Mouse (Mus musculus) MEL (cell line): ENCODE data around the gene Asb12. TPM values are rescaled to one million over a fixed set of nuclear protein-coding genes. Genes with fewer than 3 reads are reported as not detected.

Source experiments
- DNase-seq: peaks from one replicate; pipeline ENCODE4 v3.0.0; 2011; ENCODE audit warnings: low read depth, low spot score
- H3K27ac ChIP-seq: 2 replicates; pipeline ENCODE4 v1.5.1; 2012; ENCODE audit warnings: low read depth, mild to moderate bottlenecking, control low read depth, low read length, moderate library complexity; ENCODE audit not compliant: control insufficient read depth
- H3K27me3 ChIP-seq, 2 experiments: fragments of 150-350 bp in 1 of 2; sonication (generic) in 1 of 2; 2 replicates each; pipeline ENCODE4 v1.6.1; 2012; ENCODE audit warnings: low read length in 2 of 2, mild to moderate bottlenecking in 2 of 2, improper control_type of control experiment in 1 of 2, moderate library complexity in 1 of 2; ENCODE audit not compliant: insufficient read depth in 2 of 2, control insufficient read depth in 1 of 2
- H3K36me3 ChIP-seq, 2 experiments: 2 replicates each; pipeline ENCODE4 v1.6.1; 2012 to 2014; ENCODE audit warnings: low read length in 2 of 2, improper control_type of control experiment in 1 of 2, inconsistent platforms in 1 of 2, mild to moderate bottlenecking in 1 of 2; ENCODE audit not compliant: insufficient read depth in 2 of 2, control insufficient read depth in 1 of 2
- H3K4me1 ChIP-seq, 2 experiments: fragments of 150-350 bp in 1 of 2; sonication (generic) in 1 of 2; 2 replicates each; pipeline ENCODE4 v1.6.1; 2012; ENCODE audit warnings: low read length in 2 of 2, improper control_type of control experiment in 1 of 2, mild to moderate bottlenecking in 1 of 2; ENCODE audit not compliant: insufficient read depth in 2 of 2, control insufficient read depth in 1 of 2
- H3K4me3 ChIP-seq, 2 experiments: fragments of 150-350 bp in 1 of 2; sonication (generic) in 1 of 2; 2 replicates each; pipeline ENCODE4 v1.5.1; 2012; ENCODE audit warnings: low read depth in 2 of 2, low read length in 2 of 2, mild to moderate bottlenecking in 2 of 2, moderate library complexity in 2 of 2, control low read depth in 1 of 2, improper control_type of control experiment in 1 of 2; ENCODE audit not compliant: control insufficient read depth in 1 of 2, insufficient read depth in 1 of 2
- H3K79me2 ChIP-seq: 2 replicates; pipeline ENCODE4 v1.6.1; 2012; ENCODE audit warnings: mild to moderate bottlenecking, low read length, moderate library complexity; ENCODE audit not compliant: control insufficient read depth, poor library complexity, insufficient read depth
- H3K9ac ChIP-seq: 2 replicates; pipeline ENCODE4 v1.6.1; 2012; ENCODE audit warnings: low read depth, mild to moderate bottlenecking, control low read depth, low read length, moderate library complexity; ENCODE audit not compliant: control insufficient read depth, poor library complexity, severe bottlenecking
- H3K9me3 ChIP-seq: fragments of 150-350 bp; sonication (generic); replicated peaks from 2 replicates; pipeline ENCODE4 v1.6.1; 2012; ENCODE audit warnings: mild to moderate bottlenecking, low read length, improper control_type of control experiment, moderate library complexity; ENCODE audit not compliant: insufficient read depth
- CHD1 ChIP-seq: IDR thresholded peaks from 2 replicates; pipeline ENCODE4 v1.6.1; 2012; ENCODE audit warnings: low read depth, mild to moderate bottlenecking, inconsistent platforms, low read length, improper control_type of control experiment
- CTCF ChIP-seq, 3 experiments: IDR thresholded peaks in 2 of 3; conservative IDR thresholded peaks in 1 of 3; 2 replicates each; pipeline ENCODE4 v1.5.1; 2011 to 2012; ENCODE audit warnings: low read length in 3 of 3, low read depth in 2 of 3, mild to moderate bottlenecking in 2 of 3, improper control_type of control experiment in 1 of 3, inconsistent platforms in 1 of 3, mixed read lengths in 1 of 3, moderate library complexity in 1 of 3; ENCODE audit not compliant: control insufficient read depth in 1 of 3, insufficient read depth in 1 of 3, poor library complexity in 1 of 3, severe bottlenecking in 1 of 3
- ELF1 ChIP-seq: IDR thresholded peaks from 2 replicates; pipeline ENCODE4 v1.6.1; 2014; ENCODE audit warnings: low read depth, mild to moderate bottlenecking, inconsistent platforms, low read length, improper control_type of control experiment, moderate library complexity
- ETS1 ChIP-seq: IDR thresholded peaks from 2 replicates; pipeline ENCODE4 v1.6.1; 2012; ENCODE audit warnings: low read depth, mild to moderate bottlenecking, inconsistent platforms, low read length, improper control_type of control experiment, moderate library complexity
- GABPA ChIP-seq: IDR thresholded peaks from 2 replicates; pipeline ENCODE4 v1.6.1; 2012; ENCODE audit warnings: low read depth, mild to moderate bottlenecking, inconsistent platforms, low read length, improper control_type of control experiment, moderate library complexity
- GATA1 ChIP-seq: IDR thresholded peaks from 2 replicates; pipeline ENCODE4 v1.6.1; 2011; ENCODE audit warnings: low read depth, low read length, improper control_type of control experiment
- HCFC1 ChIP-seq: IDR thresholded peaks from 2 replicates; pipeline ENCODE4 v1.6.1; 2012; ENCODE audit warnings: low read depth, mild to moderate bottlenecking, inconsistent platforms, low read length, improper control_type of control experiment, moderate library complexity
- MAFK ChIP-seq: IDR thresholded peaks from 2 replicates; pipeline ENCODE4 v1.6.1; 2011; ENCODE audit warnings: low read depth, mild to moderate bottlenecking, low read length, improper control_type of control experiment, borderline replicate concordance
- MAZ ChIP-seq: IDR thresholded peaks from 2 replicates; pipeline ENCODE4 v1.6.1; 2012; ENCODE audit warnings: low read depth, mild to moderate bottlenecking, inconsistent platforms, low read length, improper control_type of control experiment
- MXI1 ChIP-seq: IDR thresholded peaks from 2 replicates; pipeline ENCODE4 v1.6.1; 2011; ENCODE audit warnings: mild to moderate bottlenecking, low read depth, low read length, improper control_type of control experiment
- MYC ChIP-seq: IDR thresholded peaks from 2 replicates; pipeline ENCODE4 v1.6.1; 2011; ENCODE audit warnings: low read depth, mild to moderate bottlenecking, low read length, improper control_type of control experiment, moderate library complexity
- NELFE ChIP-seq: IDR thresholded peaks from 2 replicates; pipeline ENCODE4 v1.6.1; 2011; ENCODE audit warnings: low read depth, low read length, improper control_type of control experiment
- NRF1 ChIP-seq: IDR thresholded peaks from 2 replicates; pipeline ENCODE4 v1.6.1; 2014; ENCODE audit warnings: low read depth, mild to moderate bottlenecking, inconsistent platforms, low read length, improper control_type of control experiment, moderate library complexity; ENCODE audit not compliant: poor library complexity, insufficient read depth, severe bottlenecking
- POLR2A ChIP-seq, 2 experiments: IDR thresholded peaks; 2 replicates each; pipeline ENCODE4 v1.6.1; 2011 to 2012; ENCODE audit warnings: low read length in 2 of 2, mild to moderate bottlenecking in 2 of 2, control low read depth in 1 of 2, improper control_type of control experiment in 1 of 2, low read depth in 1 of 2, moderate library complexity in 1 of 2; ENCODE audit not compliant: control insufficient read depth in 1 of 2, insufficient read depth in 1 of 2, poor library complexity in 1 of 2
- POLR2AphosphoS2 ChIP-seq: IDR thresholded peaks from 2 replicates; pipeline ENCODE4 v1.6.1; 2011; ENCODE audit warnings: low read length, improper control_type of control experiment
- RCOR1 ChIP-seq: IDR thresholded peaks from 2 replicates; pipeline ENCODE4 v1.6.1; 2012; ENCODE audit warnings: low read depth, mild to moderate bottlenecking, inconsistent platforms, low read length, improper control_type of control experiment
- SIN3A ChIP-seq: IDR thresholded peaks from 2 replicates; pipeline ENCODE4 v1.6.1; 2012; ENCODE audit warnings: low read length, improper control_type of control experiment, inconsistent platforms
- SMC3 ChIP-seq: IDR thresholded peaks from 2 replicates; pipeline ENCODE4 v1.6.1; 2011; ENCODE audit warnings: low read depth, low read length, improper control_type of control experiment
- TBP ChIP-seq: IDR thresholded peaks from 2 replicates; pipeline ENCODE4 v1.8.0; 2011; ENCODE audit warnings: low read depth, low read length, improper control_type of control experiment
- USF1 ChIP-seq: IDR thresholded peaks from 2 replicates; pipeline ENCODE4 v1.6.1; 2014; ENCODE audit warnings: low read depth, mild to moderate bottlenecking, inconsistent platforms, low read length, improper control_type of control experiment, moderate library complexity
- USF2 ChIP-seq, 2 experiments: IDR thresholded peaks; 2 replicates each; pipeline ENCODE4 v1.6.1; 2011 to 2012; ENCODE audit warnings: improper control_type of control experiment in 2 of 2, low read length in 2 of 2, borderline replicate concordance in 1 of 2, inconsistent platforms in 1 of 2, low read depth in 1 of 2, mild to moderate bottlenecking in 1 of 2; ENCODE audit not compliant: insufficient read depth in 1 of 2
- ZKSCAN1 ChIP-seq: IDR thresholded peaks from 2 replicates; pipeline ENCODE4 v1.6.1; 2012; ENCODE audit warnings: low read depth, mild to moderate bottlenecking, inconsistent platforms, low read length, improper control_type of control experiment, moderate library complexity
- ZNF384 ChIP-seq: IDR thresholded peaks from 2 replicates; pipeline ENCODE4 v1.6.1; 2012; ENCODE audit warnings: low read depth, mild to moderate bottlenecking, inconsistent platforms, low read length, improper control_type of control experiment
- polyA plus RNA-seq, 2 experiments: library from polyadenylated mRNA; stranded (reverse) in 1 of 2; unstranded in 1 of 2; fragments of >175 nt in 1 of 2; fragments of >200 nt in 1 of 2; gene quantifications; 2 replicates each; pipeline versions ENCODE4 v1.2.1 to v1.2.4; 2012; ENCODE audit warnings: low replicate concordance in 2 of 2, low read depth in 1 of 2; ENCODE audit not compliant: insufficient read length in 2 of 2, insufficient read depth in 1 of 2, missing spikeins in 1 of 2
- total RNA-seq: library from RNA; depleted of rRNA; stranded (reverse); fragments of 300-350 nt; gene quantifications from 2 replicates; pipeline ENCODE4 v1.2.3, GENCODE M21; 2012

Asb12 gene
- total and polyA plus RNA-seq, 3 experiments = not detected

DNA sequence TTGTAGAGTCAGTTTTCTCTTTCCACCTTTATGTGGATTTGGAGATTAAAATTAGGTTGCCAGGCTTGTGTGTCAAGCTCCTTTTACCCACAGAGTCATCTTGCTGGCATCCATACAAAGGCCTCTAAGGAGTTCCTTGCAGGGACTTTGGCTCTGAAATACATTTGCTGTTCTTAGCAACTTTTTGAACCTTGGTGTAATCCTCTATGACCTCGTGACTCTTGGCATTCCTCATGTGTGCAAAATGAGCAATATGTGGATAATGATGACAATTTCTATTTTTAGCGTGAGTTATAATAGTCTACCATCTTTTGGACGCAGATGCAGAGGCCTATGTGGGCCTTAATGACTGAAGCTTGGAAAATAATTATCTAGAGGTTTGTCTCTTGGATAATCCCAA lies 100.6 kb downstream of the Asb12 start:
- H3K27me3 ChIP-seq = no peaks in the 10 kb centered on the region
- no peak for DNase-seq
- no peaks in the 10 kb centered on the region for H3K4me1 ChIP-seq
- H3K4me3 ChIP-seq = no peak overlapping the region
- TF ChIP-seq MYC (no peak), CHD1 (no peak), USF1 (no peak), ZKSCAN1 (no peak), NRF1 (no peak), SMC3 (no peak), GABPA (no peak), NELFE (no peak), MAFK (no peak), CTCF (IDR thresholded peaks at IDR 0.05 in 2 of 3, conservative IDR thresholded peaks at IDR 0.05 in 1 of 3; ENCODE audit: control insufficient read depth in 1 of 3, insufficient read depth in 1 of 3, low read depth in 2 of 3, low read length in 3 of 3, poor library complexity in 1 of 3, severe bottlenecking in 1 of 3) (no peak), RCOR1 (no peak), ETS1 (no peak)
- no peak overlapping the region for H3K9ac ChIP-seq
- H3K9me3 ChIP-seq = no peaks in the 10 kb centered on the region
- no peaks in the 10 kb centered on the region for H3K79me2 ChIP-seq
- H3K27ac ChIP-seq = no peak overlapping the region
- no peaks in the 10 kb centered on the region for H3K36me3 ChIP-seq

DNA sequence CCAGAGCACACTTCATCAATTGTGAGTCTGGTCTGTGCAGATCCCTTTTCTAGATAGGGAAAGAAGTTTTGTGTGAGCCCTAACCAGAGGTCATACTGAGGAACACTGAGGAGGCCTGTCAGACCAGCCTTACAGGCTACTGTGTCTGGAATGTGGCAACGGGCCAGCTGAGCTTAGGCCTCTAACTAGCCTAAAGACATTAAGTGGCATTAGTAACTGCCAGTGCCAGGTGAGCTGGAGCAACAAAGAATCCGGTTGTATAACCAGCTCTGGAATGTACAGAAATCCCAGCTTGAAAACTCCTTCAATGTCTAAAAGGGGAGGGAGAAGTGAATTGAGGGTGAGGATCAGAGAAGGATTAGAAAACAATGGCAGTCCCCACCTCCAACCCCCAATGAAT lies 111.9 kb downstream of the Asb12 start:
- no peaks in the 10 kb centered on the region for H3K27me3 ChIP-seq
- H3K4me1 ChIP-seq = peaks cover 0 to 7% of the 10 kb centered on the region in 2 experiments; a peak in 1 of 4 replicates
- no peak overlapping the region for H3K27ac ChIP-seq
- no peak overlapping the region for H3K9ac ChIP-seq
- H3K9me3 ChIP-seq = no peaks in the 10 kb centered on the region
- no peak for DNase-seq
- TF ChIP-seq ZNF384 (no peak), MYC (no peak), GATA1 (no peak), SMC3 (no peak), ELF1 (no peak), POLR2A (IDR thresholded peaks at IDR 0.05; ENCODE audit: control insufficient read depth in 1 of 2, insufficient read depth in 1 of 2, low read depth in 1 of 2, low read length in 2 of 2, poor library complexity in 1 of 2) (no peak), SIN3A (no peak), POLR2AphosphoS2 (no peak), GABPA (no peak), HCFC1 (no peak), NELFE (no peak), USF2 (IDR thresholded peaks at IDR 0.05; ENCODE audit: borderline replicate concordance in 1 of 2, insufficient read depth in 1 of 2, low read depth in 1 of 2, low read length in 2 of 2) (no peak), MXI1 (no peak), MAZ (no peak), TBP (no peak)
- no peak overlapping the region for H3K4me3 ChIP-seq
- no peaks in the 10 kb centered on the region; the same call in 1 of the 2 replicates for H3K79me2 ChIP-seq
- no peaks in the 10 kb centered on the region for H3K36me3 ChIP-seq
